Mouse (Mus musculus) liver, embryonic 15.5 days (tissue): ENCODE measurements around the gene Gm21970. TPM values are rescaled to one million over a fixed set of nuclear protein-coding genes. Genes with fewer than 3 reads are reported as not detected.

Experiments used
- ATAC-seq: fragments of 200-750 bp; cut with Nextera tagmentation; 2 replicates; pipeline ENCODE4 v1.8.0; 2017; ENCODE audit warnings: moderate number of reproducible peaks, mild to moderate bottlenecking, moderate library complexity; ENCODE audit not compliant: insufficient read depth
- H3K27ac ChIP-seq: fragments of 300-500 bp; sonication (generic); replicated peaks from 2 replicates; pipeline ENCODE4 v1.5.1; 2015; ENCODE audit warnings: mild to moderate bottlenecking, inconsistent platforms
- H3K27me3 ChIP-seq: fragments of 300-500 bp; sonication (generic); 2 replicates; pipeline ENCODE4 v1.6.1; 2015; ENCODE audit warnings: mild to moderate bottlenecking, inconsistent platforms
- H3K36me3 ChIP-seq: fragments of 300-500 bp; sonication (generic); replicated peaks from 2 replicates; pipeline ENCODE4 v1.6.1; 2015; ENCODE audit warnings: moderate library complexity, mild to moderate bottlenecking, inconsistent platforms
- H3K4me1 ChIP-seq: fragments of 300-500 bp; sonication (generic); replicated peaks from 2 replicates; pipeline ENCODE4 v1.6.1; 2015; ENCODE audit warnings: inconsistent platforms
- H3K4me2 ChIP-seq: fragments of 300-500 bp; sonication (generic); 2 replicates; pipeline ENCODE4 v1.6.1; 2015; ENCODE audit warnings: moderate library complexity, mild to moderate bottlenecking, inconsistent platforms
- H3K4me3 ChIP-seq: fragments of 300-500 bp; sonication (generic); replicated peaks from 2 replicates; pipeline ENCODE4 v1.5.1; 2015; ENCODE audit warnings: mild to moderate bottlenecking, inconsistent platforms
- H3K9ac ChIP-seq: fragments of 300-500 bp; sonication (generic); 2 replicates; pipeline ENCODE4 v1.6.1; 2015; ENCODE audit warnings: moderate library complexity, mild to moderate bottlenecking, inconsistent platforms
- H3K9me3 ChIP-seq: fragments of 300-500 bp; sonication (generic); replicated peaks from 2 replicates; pipeline ENCODE4 v1.6.1; 2016; ENCODE audit warnings: inconsistent platforms
- WGBS: fragments of 180-500 bp; shearing (Covaris S2); methylation state at CpG from one replicate; pipeline ENCODE4 v1.1.7; 2015; ENCODE audit warnings: mixed read lengths; ENCODE audit not compliant: insufficient replicate concordance; 5-methylcytosine and 5-hydroxymethylcytosine counted together
- polyA plus RNA-seq: library from polyadenylated mRNA; unstranded; fragments of >200 nt; fragmentation: Nextera tagmentation; extraction: Ambion mirVana; gene quantifications from 2 replicates; pipeline ENCODE4 v1.2.1, GENCODE M21; 2015

The Gm21970 gene
- polyA plus RNA-seq, 1 experiment from 2014 or later: 0.31 TPM

DNA sequence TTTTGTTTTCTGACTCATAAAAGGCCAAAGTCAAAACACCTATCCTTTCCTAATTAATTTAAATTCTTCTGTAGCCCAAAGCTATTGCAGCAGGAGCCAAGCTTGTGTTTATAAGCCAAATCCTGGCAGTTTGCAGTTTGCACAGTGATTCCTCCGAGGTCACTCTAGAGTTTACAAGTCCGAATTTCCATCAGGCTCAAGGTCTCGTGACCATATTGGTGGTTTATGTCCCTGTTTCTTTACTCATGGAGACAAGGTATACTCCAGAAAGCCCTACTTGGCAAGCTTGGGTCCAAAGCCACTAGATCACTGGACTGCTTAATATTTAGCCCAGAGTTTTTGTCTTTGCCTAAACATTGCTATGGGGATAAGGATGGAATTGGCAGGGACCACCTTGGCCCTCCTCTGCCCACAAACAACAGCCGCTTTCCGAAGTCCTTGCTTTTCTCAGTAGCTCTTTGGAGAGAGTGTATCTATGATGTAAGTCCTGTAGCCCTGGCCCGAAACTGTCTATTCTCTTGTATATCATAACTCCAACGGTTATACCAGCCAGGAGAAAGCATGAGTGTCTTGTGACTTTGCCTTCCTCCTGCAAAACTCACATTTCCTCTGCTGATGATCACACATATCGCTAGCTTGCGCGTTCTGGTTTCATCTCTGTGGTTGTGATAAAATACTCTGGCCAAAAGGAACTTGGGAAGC lies 5.0 kb upstream of the Gm21970 start:
- no peak for ATAC-seq
- Histone ChIP-seq H3K9ac (no peak overlapping the region), H3K4me1 (peaks cover 35% of the 10 kb centered on the region), H3K9me3 (no peaks in the 10 kb centered on the region), H3K36me3 (peaks cover 93% of the 10 kb centered on the region), H3K4me2 (no peak overlapping the region), H3K27me3 (no peaks in the 10 kb centered on the region), H3K4me3 (no peak overlapping the region), H3K27ac (peak overlapping the region; percentile 63)
- WGBS: 81% methylated on average over 10 of the region's 10 CpGs

DNA sequence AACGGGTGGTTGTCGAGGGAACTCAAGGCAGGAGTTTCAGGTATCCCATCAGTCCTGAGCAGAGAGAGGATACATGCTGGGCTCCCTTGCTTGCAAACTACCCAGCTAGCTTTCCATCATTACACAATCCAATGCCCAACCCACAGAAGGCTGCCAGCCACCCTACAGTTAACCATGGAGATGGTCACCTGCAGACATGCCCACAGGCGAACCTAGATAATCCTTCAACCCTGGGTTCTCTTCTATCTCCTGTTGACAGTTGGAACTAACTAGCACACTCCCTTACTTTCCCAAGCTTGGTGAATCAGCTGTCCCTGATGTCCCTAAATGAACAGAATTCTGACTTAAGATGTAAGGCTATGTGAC lies 4.4 kb upstream of the Gm21970 start:
- peaks cover 30% of the 10 kb centered on the region for H3K4me1 ChIP-seq
- H3K27me3 ChIP-seq: no peaks in the 10 kb centered on the region
- H3K27ac ChIP-seq: no peak overlapping the region
- no peak overlapping the region for H3K4me3 ChIP-seq
- 63% methylated on average over 3 of the region's 3 CpGs for WGBS
- ATAC-seq: no peak
- no peaks in the 10 kb centered on the region for H3K9me3 ChIP-seq
- H3K4me2 ChIP-seq: no peak overlapping the region
- H3K9ac ChIP-seq: no peak overlapping the region
- peaks cover 93% of the 10 kb centered on the region for H3K36me3 ChIP-seq

DNA sequence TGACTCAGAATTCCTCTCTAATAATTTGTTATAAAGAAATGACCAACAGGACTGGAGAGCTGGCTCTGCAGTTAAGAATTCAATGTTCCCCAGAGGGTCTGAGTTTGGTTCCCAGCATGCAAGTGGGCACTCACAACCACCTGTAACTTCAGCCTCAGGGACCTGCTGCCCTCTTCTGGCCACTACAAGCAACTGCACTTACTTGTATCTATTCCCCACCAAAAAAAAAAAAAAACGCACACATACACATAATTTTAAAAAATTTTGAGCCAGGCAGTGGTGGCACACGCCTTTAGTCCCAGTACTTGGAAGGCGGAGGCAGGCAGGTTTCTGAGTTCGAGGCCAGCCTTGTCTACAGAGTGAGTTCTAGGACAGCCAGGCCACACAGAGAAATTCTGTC lies 1.4 kb upstream of the Gm21970 start:
- no peak overlapping the region for H3K9ac ChIP-seq
- H3K9me3 ChIP-seq: no peaks in the 10 kb centered on the region
- H3K4me1 ChIP-seq: peaks cover 22% of the 10 kb centered on the region
- no peak overlapping the region for H3K4me3 ChIP-seq
- 80% methylated on average over 4 of the region's 4 CpGs for WGBS
- H3K27ac ChIP-seq: no peak overlapping the region
- peaks cover 94% of the 10 kb centered on the region for H3K36me3 ChIP-seq
- no peak overlapping the region for H3K4me2 ChIP-seq
- ATAC-seq: no peak
- H3K27me3 ChIP-seq: no peaks in the 10 kb centered on the region

- Histone ChIP-seq H3K27me3 (no peaks in the 10 kb centered on the region), H3K9ac (no peak overlapping the region), H3K27ac (peak overlapping the region; percentile 63), H3K36me3 (peaks cover 86% of the 10 kb centered on the region), H3K4me1 (peaks cover 35% of the 10 kb centered on the region), H3K4me2 (no peak overlapping the region), H3K4me3 (no peak overlapping the region), H3K9me3 (no peaks in the 10 kb centered on the region)
- 71% methylated on average over 4 of the region's 4 CpGs for WGBS
- no peak for ATAC-seq
These were observed 3.4 kb downstream of the Gm21970 start for GRCm38 (mm10) chr16:91394826-91395410.

GRCm38 (mm10) chr16:91395633-91396392 lies 4.3 kb downstream of the Gm21970 start:
- WGBS: 55% methylated on average over 8 of the region's 8 CpGs
- Histone ChIP-seq H3K27me3 (no peaks in the 10 kb centered on the region), H3K4me2 (no peak overlapping the region), H3K36me3 (peaks cover 87% of the 10 kb centered on the region), H3K4me1 (peaks cover 41% of the 10 kb centered on the region), H3K9ac (no peak overlapping the region), H3K27ac (peak overlapping the region; percentile 63), H3K4me3 (no peak overlapping the region), H3K9me3 (no peaks in the 10 kb centered on the region)
- ATAC-seq: peak; percentile 43

DNA sequence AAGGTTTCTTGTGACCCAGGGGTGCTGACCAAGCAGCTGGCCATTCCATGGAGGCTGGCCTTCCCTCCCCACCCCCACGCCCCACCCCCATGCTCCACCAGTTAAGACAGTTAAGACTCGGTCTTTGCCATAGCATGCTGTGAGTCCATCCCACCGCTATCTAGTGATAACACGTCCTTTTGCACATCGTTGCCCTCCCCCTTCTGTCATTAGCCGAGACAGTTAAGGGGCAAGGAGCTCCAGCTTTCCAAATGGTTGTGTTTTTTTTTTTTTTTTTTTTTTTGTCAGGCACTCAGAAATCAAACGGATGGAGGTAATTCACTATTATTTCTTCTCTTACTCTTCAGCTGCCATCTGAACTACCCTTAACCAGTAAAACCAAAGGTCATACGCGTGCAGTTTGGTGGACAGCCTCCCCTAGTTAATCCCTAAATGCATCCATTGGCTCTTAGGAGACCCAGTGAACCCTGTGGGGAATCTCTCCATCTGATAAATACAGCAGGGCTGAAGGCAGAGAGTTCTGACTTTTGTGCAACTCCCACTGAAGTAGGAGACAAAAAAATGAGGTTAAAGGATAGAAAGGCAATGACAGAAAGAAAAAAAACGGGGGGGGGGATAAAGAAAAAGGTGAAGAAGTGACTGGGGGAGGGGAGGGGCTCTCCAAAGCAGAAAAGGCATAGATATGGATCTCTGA lies 5.5 kb downstream of the Gm21970 start:
- peaks cover 91% of the 10 kb centered on the region for H3K36me3 ChIP-seq
- H3K9me3 ChIP-seq: no peaks in the 10 kb centered on the region
- H3K4me1 ChIP-seq: peaks cover 47% of the 10 kb centered on the region
- peak overlapping the region; percentile 40 for H3K4me2 ChIP-seq
- peak; percentile 81 for ATAC-seq
- H3K27me3 ChIP-seq: no peaks in the 10 kb centered on the region
- no peak overlapping the region for H3K4me3 ChIP-seq
- 24% methylated on average over 10 of the region's 10 CpGs for WGBS
- H3K27ac ChIP-seq: peak overlapping the region; percentile 63
- 0 out of 2 replicates have a peak overlapping the region, but pooled peaks have one; percentile 19 for H3K9ac ChIP-seq

GRCm38 (mm10) chr16:91398030-91398429 lies 6.5 kb downstream of the Gm21970 start:
- H3K4me3 ChIP-seq: no peak overlapping the region
- H3K27me3 ChIP-seq: no peaks in the 10 kb centered on the region
- H3K9ac ChIP-seq: no peak overlapping the region
- H3K27ac ChIP-seq: peak overlapping the region; percentile 63
- H3K4me2 ChIP-seq: no peak overlapping the region
- 82% methylated on average over 12 of the region's 12 CpGs for WGBS
- H3K36me3 ChIP-seq: peaks cover 89% of the 10 kb centered on the region
- no peaks in the 10 kb centered on the region for H3K9me3 ChIP-seq
- peaks cover 47% of the 10 kb centered on the region for H3K4me1 ChIP-seq
- ATAC-seq: no peak

DNA sequence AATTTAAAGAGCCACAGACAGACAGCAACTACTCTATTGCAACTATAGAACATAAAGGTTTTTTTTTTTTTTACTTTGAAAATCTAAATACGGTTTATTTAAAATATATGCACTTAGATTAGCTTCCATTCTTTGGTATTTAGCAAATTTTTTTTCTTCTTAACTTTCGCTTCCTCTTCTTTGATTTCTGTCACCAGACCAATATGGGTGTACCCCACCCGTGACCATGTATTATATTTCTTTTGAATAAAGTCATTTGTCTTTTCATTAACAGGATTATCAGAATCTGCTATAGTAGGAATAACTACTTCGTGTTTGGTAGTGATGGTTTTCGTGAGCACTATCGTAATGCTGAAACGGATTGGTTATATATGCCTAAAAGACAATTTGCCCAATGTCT lies 7.4 kb downstream of the Gm21970 start:
- Histone ChIP-seq H3K27me3 (no peaks in the 10 kb centered on the region), H3K27ac (peak overlapping the region; percentile 63; the same call in 1 of the 2 replicates), H3K9me3 (no peaks in the 10 kb centered on the region), H3K4me1 (peaks cover 47% of the 10 kb centered on the region), H3K36me3 (peaks cover 88% of the 10 kb centered on the region), H3K4me3 (no peak overlapping the region), H3K4me2 (no peak overlapping the region), H3K9ac (no peak overlapping the region)
- ATAC-seq: no peak
- 93% methylated on average over 7 of the region's 7 CpGs for whole genome bisulfite sequencing

DNA sequence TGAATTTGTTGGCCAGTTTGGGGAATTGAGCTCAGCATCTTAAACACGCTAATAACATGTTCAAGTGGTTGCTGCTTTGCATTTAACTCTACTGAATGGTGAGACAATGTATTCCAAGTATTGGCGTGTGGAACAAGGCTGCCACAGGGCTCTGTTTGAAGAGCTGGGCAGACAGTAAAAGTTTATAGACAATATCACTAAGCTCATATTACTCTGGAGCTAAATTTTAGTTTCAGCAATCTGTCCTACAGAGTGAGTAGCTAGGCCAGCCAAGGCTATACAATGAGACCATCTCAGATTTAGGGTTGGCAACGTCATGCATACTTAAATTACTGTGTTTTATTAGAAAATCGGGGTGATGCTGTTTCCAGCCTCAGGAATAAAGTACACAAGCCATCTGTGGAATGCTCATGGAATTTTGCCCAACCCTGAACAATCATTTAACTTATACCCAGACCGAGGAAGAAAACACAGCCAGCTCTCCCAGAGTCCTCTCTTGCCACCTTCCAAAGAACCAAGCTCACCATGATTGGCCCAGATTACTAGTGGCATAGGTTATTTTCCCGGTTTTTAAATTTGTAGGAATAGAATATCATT lies 10.1 kb downstream of the Gm21970 start:
- no peaks in the 10 kb centered on the region for H3K9me3 ChIP-seq
- no peaks in the 10 kb centered on the region for H3K27me3 ChIP-seq
- H3K36me3 ChIP-seq: peaks cover 77% of the 10 kb centered on the region
- H3K4me2 ChIP-seq: no peak overlapping the region
- no peak overlapping the region for H3K4me3 ChIP-seq
- H3K9ac ChIP-seq: no peak overlapping the region
- WGBS: 84% methylated on average over 6 of the region's 6 CpGs
- peaks cover 51% of the 10 kb centered on the region for H3K4me1 ChIP-seq
- ATAC-seq: no peak
- H3K27ac ChIP-seq: no peak overlapping the region

DNA sequence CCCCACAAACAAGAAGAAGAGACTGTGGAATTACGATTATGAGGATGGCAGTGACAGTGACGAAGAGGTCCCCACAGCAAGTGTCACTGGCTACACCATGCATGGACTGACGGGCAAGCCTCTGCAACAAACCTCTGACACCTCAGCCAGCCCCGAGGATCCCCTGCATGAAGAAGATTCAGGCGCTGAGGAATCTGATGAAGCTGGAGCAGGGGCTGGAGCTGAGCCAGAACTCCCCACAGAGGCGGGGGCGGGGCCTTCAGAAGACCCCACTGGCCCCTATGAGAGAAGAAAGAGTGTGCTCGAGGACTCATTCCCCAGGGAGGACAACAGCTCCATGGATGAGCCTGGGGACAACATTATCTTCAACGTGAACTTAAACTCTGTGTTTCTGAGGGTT lies 12.3 kb downstream of the Gm21970 start:
- Histone ChIP-seq H3K4me3 (no peak overlapping the region), H3K4me2 (no peak overlapping the region), H3K36me3 (peaks cover 65% of the 10 kb centered on the region), H3K9me3 (no peaks in the 10 kb centered on the region), H3K27me3 (no peaks in the 10 kb centered on the region), H3K4me1 (peaks cover 53% of the 10 kb centered on the region), H3K27ac (no peak overlapping the region), H3K9ac (no peak overlapping the region)
- no peak for ATAC-seq
- WGBS: 76% methylated on average over 9 of the region's 9 CpGs
